Mouse (Mus musculus): ENCODE results near the gene Slc25a29.
A peak's percentile ranks its signal among the peaks of the same experiment; 100 is the strongest.

Gene Slc25a29

GRCm38 (mm10) chr12:108794979-108795537 lies 40.6 kb downstream of the Slc25a29 start:
- DNase-seq (ENCODE audit: low read depth, low spot score): peak; percentile 42

- peak; percentile 71 for DNase-seq (ENCODE audit: low read depth, low spot score)
Measured at GRCm38 (mm10) chr12:108794078-108794711, 41.5 kb downstream of the Slc25a29 start.

DNA sequence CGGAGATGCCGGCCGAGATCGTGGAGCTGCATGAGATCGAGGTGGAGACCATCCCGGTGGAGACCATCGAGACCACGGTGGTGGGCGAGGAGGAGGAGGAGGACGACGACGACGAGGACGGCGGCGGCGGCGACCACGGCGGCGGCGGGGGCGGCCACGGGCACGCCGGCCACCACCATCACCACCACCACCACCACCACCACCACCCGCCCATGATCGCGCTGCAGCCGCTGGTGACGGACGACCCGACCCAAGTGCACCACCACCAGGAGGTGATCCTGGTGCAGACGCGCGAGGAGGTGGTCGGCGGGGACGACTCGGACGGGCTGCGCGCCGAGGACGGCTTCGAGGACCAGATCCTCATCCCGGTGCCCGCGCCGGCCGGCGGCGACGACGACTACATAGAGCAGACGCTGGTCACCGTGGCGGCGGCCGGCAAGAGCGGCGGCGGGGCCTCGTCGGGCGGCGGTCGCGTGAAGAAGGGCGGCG lies 42.2 kb downstream of the Slc25a29 start:
- DNase-seq (ENCODE audit: low read depth, low spot score): no peak

- DNase-seq (ENCODE audit: low read depth, low spot score): peak; percentile 97
Measured at GRCm38 (mm10) chr12:108792546-108793452, 42.9 kb downstream of the Slc25a29 start, which contains the start of gene Yy1. Gene Yy1 (plus strand): TSS chr12:108792973.

- DNase-seq (ENCODE audit: low read depth, low spot score): peak; percentile 70
Measured at GRCm38 (mm10) chr12:108792152-108792545, 43.5 kb downstream of the Slc25a29 start.

- DNase-seq (ENCODE audit: low read depth, low spot score): no peak
Measured at GRCm38 (mm10) chr12:108787329-108787728, 48.4 kb downstream of the Slc25a29 start.

GRCm38 (mm10) chr12:108785161-108785560 lies 50.5 kb downstream of the Slc25a29 start:
- no peak for DNase-seq (ENCODE audit: low read depth, low spot score)

GRCm38 (mm10) chr12:108780108-108780877 lies 55.4 kb downstream of the Slc25a29 start:
- DNase-seq (ENCODE audit: low read depth, low spot score): no peak
